19 mouse cellular contexts compared by ENCODE assay signal in genomic region chr16:97366141-97366540, GRCm38 (mm10).
"Had no signal": no experiment of that assay in that cellular context is flagged by ENCODE, and none has a peak within 500 bp of the region (broad histone marks: within the 10 kb centered on the region; RNA-seq: fewer than 3 reads in every experiment).

No protein-coding gene starts in this region.

- H3K4me1 ChIP-seq: liver, embryonic 13.5 days had no signal

- ATAC-seq: inflammation-experienced regulatory T-cells, adult 6 months had no signal

- H3K4me3 ChIP-seq: layer of hippocampus, adult 2 months; left cerebral cortex, adult 2 months; liver, embryonic 13.5 days had no signal

- H3K27me3 ChIP-seq: liver, embryonic 13.5 days had no signal

- H3K9ac ChIP-seq: liver, embryonic 13.5 days had no signal

- DNase-seq: layer of hippocampus, adult 9-11 months; layer of hippocampus, postnatal 36 days; liver, embryonic 13.5 days; lung, adult 2 months; lung, postnatal 14 days; lung, postnatal 4 days; midbrain, embryonic 14.5 days; right cerebral cortex, adult 18-20 months; right cerebral cortex, postnatal 14 days; right cerebral cortex, postnatal 4 days; thymus, adult 2 months; thymus, postnatal 14 days; thymus, postnatal 4 days had no signal

- H3K27ac ChIP-seq: kidney, postnatal 0 days; layer of hippocampus, adult 2 months; left cerebral cortex, adult 2 months; liver, embryonic 13.5 days; stomach, postnatal 0 days had no signal

- H3K36me3 ChIP-seq: liver, embryonic 13.5 days had no signal

- H3K4me2 ChIP-seq: liver, embryonic 13.5 days; midbrain, embryonic 11.5 days had no signal

- H3K9me3 ChIP-seq: liver, embryonic 13.5 days had no signal
